Comparison of ENCODE assay signal across 9 mouse cellular contexts in the genomic region with DNA sequence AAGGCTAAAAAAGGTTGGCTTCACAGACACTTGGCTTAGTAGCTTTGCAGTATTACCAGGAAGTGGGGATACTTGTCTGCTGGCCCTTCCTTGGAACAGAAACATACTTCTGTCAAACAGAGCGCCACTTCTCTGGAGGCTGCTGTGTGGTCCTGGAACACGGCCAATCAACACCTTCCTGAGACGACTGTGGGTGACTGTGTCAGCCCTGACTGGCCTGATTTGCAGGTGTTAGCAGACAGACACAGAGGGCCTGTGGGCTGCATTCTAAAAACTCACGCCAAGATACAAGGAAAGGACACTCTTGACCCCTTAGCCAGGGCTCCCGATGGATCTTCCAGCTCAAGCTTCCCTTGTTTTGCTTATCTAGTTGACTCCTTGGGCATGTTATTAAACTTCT. TPM values are rescaled to one million over a fixed set of nuclear protein-coding genes. Genes with fewer than 3 reads are reported as not detected.
DNase-seq lines count a peak whose midpoint lies in the region; ATAC-seq and TF ChIP-seq lines count a peak whose summit lies in the region.
"Had no signal": no experiment of that assay in that cellular context is flagged by ENCODE, and none has a peak within 500 bp of the region (broad histone marks: within the 10 kb centered on the region; RNA-seq: fewer than 3 reads in every experiment).

No protein-coding gene starts in this region.

- H3K36me3 ChIP-seq in kidney, adult 2 months (ENCODE audit: control insufficient read depth, insufficient read depth, low read length): no peaks in the 10 kb centered on the region
- H3K36me3 ChIP-seq in lung, embryonic 15.5 days: peaks cover 2% of the 10 kb centered on the region; the same call in 1 of the 2 replicates

- no peak for TF ChIP-seq POLR2A in kidney, adult 2 months (IDR thresholded peaks at IDR 0.05; ENCODE audit: low read depth, low read length)

- no peaks in the 10 kb centered on the region for H3K9me3 ChIP-seq in lung, embryonic 15.5 days

- H3K27ac ChIP-seq in kidney, adult 2 months (ENCODE audit: insufficient read depth, low read depth, low read length): peak overlapping the region; percentile 6; the same call in 1 of the 2 replicates
- peak overlapping the region; percentile 99 for H3K27ac ChIP-seq in lung, embryonic 15.5 days

- no peaks in the 10 kb centered on the region for H3K27me3 ChIP-seq in kidney, adult 2 months (replicated peaks; ENCODE audit: control insufficient read depth, insufficient read depth, low read length)
- no peaks in the 10 kb centered on the region for H3K27me3 ChIP-seq in lung, embryonic 15.5 days

- DNase-seq in cerebellum, adult 11-12 months: peak; percentile 63
- DNase-seq in cerebellum, adult 8-10 months: no peak
- peak; percentile 49 for DNase-seq in kidney, adult 2 months
- DNase-seq in kidney, postnatal 4 days: no peak
- DNase-seq in MN1 (ENCODE audit: low spot score): peak; percentile 23
- DNase-seq in frontal cortex, postnatal 36 days (ENCODE audit: low spot score in 2 of 2): no peak
- DNase-seq in adipocyte (ENCODE audit: low spot score): no peak
- DNase-seq: right cerebral cortex, adult 18-20 months had no signal

- 50% methylated on average over 5 of the region's 5 CpGs for WGBS in kidney, adult 2 months
- WGBS in lung, embryonic 15.5 days: 20% methylated on average over 5 of the region's 5 CpGs

- H3K4me2 ChIP-seq in lung, embryonic 15.5 days: no peak overlapping the region

- no peak for TF ChIP-seq CTCF in kidney, adult 2 months (conservative IDR thresholded peaks at IDR 0.05; ENCODE audit: insufficient read depth, insufficient read length, low read depth, low read length)

- ATAC-seq in lung, embryonic 15.5 days (ENCODE audit: borderline replicate concordance, extremely low read depth, low FRiP score, low TSS enrichment): 0 out of 2 replicates have a peak, but pooled peaks have one; percentile 15

- no peak overlapping the region for H3K9ac ChIP-seq in lung, embryonic 15.5 days

- H3K4me1 ChIP-seq in kidney, adult 2 months (ENCODE audit: control insufficient read depth, insufficient read depth, low read length): peaks cover 15% of the 10 kb centered on the region; the same call in 1 of the 2 replicates
- H3K4me1 ChIP-seq in lung, embryonic 15.5 days: peaks cover 29% of the 10 kb centered on the region

- no peak overlapping the region for H3K4me3 ChIP-seq in kidney, adult 2 months (ENCODE audit: insufficient read depth, low read depth, low read length)
- no peak overlapping the region for H3K4me3 ChIP-seq in lung, embryonic 15.5 days

RNA-seq across cellular contexts. Expression of gene Sumo3, which starts 0.9 kb away (rescaled TPM):
- 241 and 269 TPM in 2 replicates for polyA plus RNA-seq in kidney, adult 2 months (2012; rRNA removed)
- polyA plus RNA-seq in lung, embryonic 15.5 days (2015; fragmentation: Nextera tagmentation; extraction: Ambion mirVana): 350 and 361 TPM in 2 replicates

RNA-seq across cellular contexts. Expression of gene Gm49325, which starts 1.0 kb away (rescaled TPM):
- polyA plus RNA-seq in kidney, adult 2 months (2012; rRNA removed): not detected in 2 replicates
- 0.99 and 1.9 TPM in 2 replicates for polyA plus RNA-seq in lung, embryonic 15.5 days (2015; fragmentation: Nextera tagmentation; extraction: Ambion mirVana)

RNA-seq across cellular contexts. Expression of gene Ube2g2, which starts 17.1 kb away (rescaled TPM):
- polyA plus RNA-seq in kidney, adult 2 months (2012; rRNA removed): 29.9 and 33.8 TPM in 2 replicates
- 73.8 and 74.3 TPM in 2 replicates for polyA plus RNA-seq in lung, embryonic 15.5 days (2015; fragmentation: Nextera tagmentation; extraction: Ambion mirVana)

RNA-seq across cellular contexts. Expression of gene Pttg1ip, which starts 23.4 kb away (rescaled TPM):
- 321 and 342 TPM in 2 replicates for polyA plus RNA-seq in kidney, adult 2 months (2012; rRNA removed)
- 118 and 122 TPM in 2 replicates for polyA plus RNA-seq in lung, embryonic 15.5 days (2015; fragmentation: Nextera tagmentation; extraction: Ambion mirVana)

Comparison
In these comparisons a context has a peak if more than half of its experiments do, and no peak if none do; other contexts are left out.
1. DNase-seq: peak in cerebellum, adult 11-12 months (single experiment), kidney, adult 2 months (single experiment) and MN1 (single experiment); none in cerebellum, adult 8-10 months (single experiment), kidney, postnatal 4 days (0 of 2), frontal cortex, postnatal 36 days (0 of 2) and adipocyte (single experiment).